Mouse (Mus musculus) T-helper 2 cell (primary cell): ENCODE measurements around the gene Rnf149.

ENCODE experiments used
- in situ Hi-C: fragments of 300-600 bp; cut with MboI, MseI; formaldehyde crosslinking; loops from one replicate; pipeline ENCODE4 v1.15.1; 2025; ENCODE audit warnings: high pct_unique_total_duplicates

The Rnf149 gene

GRCm38 (mm10) chr1:39575778-39576375 is 1.3 kb downstream of the Rnf149 start:
- in situ Hi-C loops = no loop called here

DNA sequence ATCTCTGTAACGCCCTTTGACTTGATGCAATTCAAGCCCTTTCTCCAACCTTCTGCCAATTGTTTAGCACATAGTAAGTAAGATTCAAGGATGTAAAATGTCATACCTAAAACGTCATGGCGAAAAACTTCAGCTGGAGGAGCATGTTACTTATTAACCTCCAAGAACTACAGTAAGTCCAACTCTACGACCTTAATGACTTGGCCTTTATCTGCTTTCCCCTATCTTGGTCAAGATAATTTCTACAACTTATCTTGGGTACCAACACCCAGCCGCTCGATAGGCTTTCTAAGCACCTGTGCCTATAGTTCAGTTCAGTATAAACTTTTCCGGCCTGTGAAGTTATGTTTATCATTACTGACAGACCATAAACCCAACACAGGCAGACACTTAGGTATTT is 3.3 kb downstream of the Rnf149 start:
- in situ Hi-C loops = loop anchor here (5.0 to 25.0 kb wide), 2 partner anchors 37 to 1462 kb away; no protein-coding TSS in a partner anchor

GRCm38 (mm10) chr1:39571653-39572052 is 5.6 kb downstream of the Rnf149 start:
- in situ Hi-C loops = loop anchor here (5.0 to 25.0 kb wide), 2 partner anchors 34 to 1459 kb away; no protein-coding TSS in a partner anchor

- in situ Hi-C loops = loop anchor here (25.0 kb wide), 1 partner anchor 1456 kb away; no protein-coding TSS in a partner anchor
These were observed 9.1 kb downstream of the Rnf149 start for GRCm38 (mm10) chr1:39568079-39568478.

GRCm38 (mm10) chr1:39564603-39565002 is 12.6 kb downstream of the Rnf149 start:
- in situ Hi-C loops = loop anchor here (25.0 kb wide), 1 partner anchor 1452 kb away; no protein-coding TSS in a partner anchor

- in situ Hi-C loops = loop anchor here (25.0 kb wide), 1 partner anchor 1451 kb away; no protein-coding TSS in a partner anchor
These were observed 14.0 kb downstream of the Rnf149 start for GRCm38 (mm10) chr1:39563161-39563560.

DNA sequence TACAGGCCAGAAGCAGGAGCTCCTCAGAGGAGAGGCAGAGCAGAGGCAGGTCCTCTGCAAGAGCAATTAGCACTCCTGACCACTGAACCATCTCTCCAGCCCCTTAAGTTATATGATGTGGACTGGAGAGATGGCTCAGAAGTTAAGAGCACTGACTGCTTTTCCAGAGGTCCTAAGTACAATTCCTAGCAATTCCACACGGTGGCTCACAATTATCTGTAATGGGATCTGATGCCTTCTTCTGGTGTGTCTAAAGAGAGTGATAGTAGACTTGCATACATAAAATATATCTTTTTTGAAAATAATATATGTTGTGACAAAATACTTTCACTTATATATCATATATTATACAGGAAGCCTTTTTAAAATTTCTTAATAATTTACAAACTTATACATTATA is 15.3 kb downstream of the Rnf149 start:
- in situ Hi-C loops = loop anchor here (25.0 kb wide), 1 partner anchor 1450 kb away; no protein-coding TSS in a partner anchor

GRCm38 (mm10) chr1:39559009-39559408 is 18.2 kb downstream of the Rnf149 start:
- in situ Hi-C loops = loop anchor here (10.0 to 25.0 kb wide), 2 partner anchors 346 to 1447 kb away; partner anchors contain the start of gene Map4k4

DNA sequence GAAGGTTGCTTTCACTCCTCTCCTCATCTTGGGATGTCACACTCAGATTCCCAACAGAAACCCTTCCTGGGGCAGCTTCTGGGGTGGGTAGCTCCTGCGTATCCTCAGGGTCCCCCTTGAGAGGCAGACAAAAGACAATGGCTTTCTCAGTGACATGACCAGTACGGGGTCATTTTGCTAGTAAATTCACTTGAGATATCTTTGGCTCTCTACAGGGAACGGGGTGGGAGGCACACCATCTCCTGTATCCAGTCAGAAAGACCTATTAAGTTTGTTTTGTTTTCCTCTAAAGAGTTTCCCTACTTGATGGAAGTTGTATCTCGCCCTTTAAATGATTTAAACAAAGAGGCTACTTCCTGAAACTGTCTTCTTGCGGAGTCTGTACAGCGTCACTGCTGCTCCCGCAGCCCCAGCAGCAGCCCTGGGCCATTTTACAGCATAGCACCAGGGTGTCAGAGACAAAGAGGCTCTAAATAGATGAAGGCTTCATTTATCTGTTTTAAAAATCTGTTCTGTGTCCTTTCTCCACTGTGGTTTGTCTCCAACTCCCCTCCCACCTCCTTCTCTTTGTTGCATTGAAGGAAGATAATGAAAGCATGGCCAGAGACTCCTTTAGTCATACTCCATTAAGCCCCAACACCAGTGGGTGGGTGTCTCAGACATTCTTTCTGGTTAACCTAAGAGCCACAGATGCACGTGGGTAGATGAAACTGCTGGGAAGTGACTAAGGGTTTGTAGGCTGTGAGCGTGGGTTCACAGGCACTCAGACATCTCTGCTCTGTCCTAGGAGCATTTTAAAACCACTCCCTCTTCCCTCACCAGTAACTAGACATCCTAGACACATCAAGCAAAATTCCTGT is 21.4 kb downstream of the Rnf149 start:
- in situ Hi-C loops = loop anchor here (10.0 to 25.0 kb wide), 2 partner anchors 349 to 1443 kb away; partner anchors contain the start of gene Map4k4

DNA sequence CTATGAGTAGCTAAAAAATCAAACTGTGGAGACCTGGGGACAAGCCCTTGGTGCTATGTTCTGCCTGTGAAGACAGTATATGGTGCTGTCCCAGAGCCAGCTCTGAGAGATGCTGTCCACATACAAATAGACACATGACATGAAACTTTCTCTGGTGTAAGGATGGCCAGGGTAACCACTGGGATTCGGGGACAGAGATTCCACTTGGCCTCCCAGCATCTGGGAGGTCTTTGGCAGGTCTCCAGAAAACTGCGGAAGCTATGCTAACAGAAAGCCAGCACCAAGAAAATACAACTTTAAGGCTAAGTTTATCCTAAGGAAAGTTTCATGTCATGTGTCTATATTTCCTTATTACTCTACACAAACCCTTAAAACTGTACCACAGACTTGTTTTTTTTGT is 27.4 kb downstream of the Rnf149 start:
- in situ Hi-C loops = loop anchor here (10.0 to 25.0 kb wide), 2 partner anchors 355 to 1438 kb away; partner anchors contain the start of gene Map4k4

GRCm38 (mm10) chr1:39547238-39547637 is 30.0 kb downstream of the Rnf149 start:
- in situ Hi-C loops = no loop called here

DNA sequence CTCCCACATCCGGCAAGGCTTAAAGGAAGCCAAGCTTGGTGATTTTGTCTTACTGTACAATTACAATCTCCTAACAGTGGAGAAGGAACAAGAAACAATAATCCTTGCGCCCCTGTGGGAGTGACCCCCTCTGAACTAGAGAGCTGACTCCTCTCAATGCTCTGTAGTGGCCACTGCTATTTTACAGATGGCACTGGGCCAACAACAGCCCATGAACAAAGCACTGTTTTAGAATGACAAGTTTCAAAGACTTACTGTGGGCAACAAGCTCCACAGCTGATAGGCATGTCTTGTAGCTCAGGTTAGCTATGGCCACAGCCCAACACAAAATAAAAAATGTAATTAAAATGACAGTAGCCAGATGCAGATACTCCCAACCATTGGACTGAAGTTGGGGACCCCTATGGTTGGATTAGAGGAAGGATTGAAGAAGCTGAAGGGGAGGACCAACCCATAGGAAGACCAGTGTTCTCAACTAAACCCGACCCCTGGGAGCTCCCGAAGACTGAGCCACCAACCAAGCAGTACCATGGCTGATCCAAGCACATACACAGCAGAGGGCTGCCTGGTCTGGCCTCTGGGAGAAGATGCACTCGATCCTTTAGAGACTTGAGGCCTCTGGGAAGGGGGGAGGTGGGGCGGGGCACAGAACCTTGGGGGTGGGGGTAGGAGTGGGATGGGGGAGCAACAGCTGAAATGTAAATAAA is 30.9 kb downstream of the Rnf149 start:
- in situ Hi-C loops = no loop called here

DNA sequence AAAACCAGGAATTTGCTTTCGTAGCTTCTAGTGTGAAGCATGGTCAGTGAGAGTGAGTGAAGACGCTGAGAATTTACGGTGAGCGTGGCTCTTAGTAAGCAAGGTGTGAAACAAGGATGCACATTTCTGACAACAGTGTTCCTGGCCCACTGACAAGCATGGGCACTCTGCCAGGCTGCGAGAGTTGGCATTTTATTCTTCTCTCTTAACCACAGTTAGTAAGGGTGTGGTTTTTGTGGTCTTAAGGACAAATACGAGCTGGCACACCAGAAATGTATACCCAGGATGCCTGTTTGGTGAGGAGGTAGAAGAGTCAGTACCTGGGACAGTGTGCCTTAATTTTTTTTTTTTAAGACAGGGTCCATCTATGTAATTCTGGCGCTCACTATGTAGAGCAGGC is 31.6 kb downstream of the Rnf149 start:
- in situ Hi-C loops = no loop called here

DNA sequence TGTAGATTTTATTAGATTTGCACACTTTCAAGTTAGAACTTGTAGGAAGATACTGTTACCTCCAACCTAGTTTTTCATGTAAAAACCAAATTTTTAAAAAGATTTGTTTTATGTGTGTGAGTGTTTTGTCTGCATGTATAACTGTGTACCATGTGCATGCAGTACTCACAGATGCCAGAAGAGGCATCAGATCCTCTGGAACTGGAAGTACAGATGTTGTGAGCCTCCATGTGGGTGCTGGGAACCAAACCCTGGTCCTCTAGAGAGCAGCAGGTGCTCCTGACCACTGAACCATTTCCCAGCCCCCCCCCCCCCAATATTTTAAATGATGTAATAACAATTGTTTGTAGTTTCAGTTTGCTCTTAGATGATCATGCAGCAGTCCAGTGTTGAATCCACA is 36.6 kb downstream of the Rnf149 start:
- in situ Hi-C loops = no loop called here

DNA sequence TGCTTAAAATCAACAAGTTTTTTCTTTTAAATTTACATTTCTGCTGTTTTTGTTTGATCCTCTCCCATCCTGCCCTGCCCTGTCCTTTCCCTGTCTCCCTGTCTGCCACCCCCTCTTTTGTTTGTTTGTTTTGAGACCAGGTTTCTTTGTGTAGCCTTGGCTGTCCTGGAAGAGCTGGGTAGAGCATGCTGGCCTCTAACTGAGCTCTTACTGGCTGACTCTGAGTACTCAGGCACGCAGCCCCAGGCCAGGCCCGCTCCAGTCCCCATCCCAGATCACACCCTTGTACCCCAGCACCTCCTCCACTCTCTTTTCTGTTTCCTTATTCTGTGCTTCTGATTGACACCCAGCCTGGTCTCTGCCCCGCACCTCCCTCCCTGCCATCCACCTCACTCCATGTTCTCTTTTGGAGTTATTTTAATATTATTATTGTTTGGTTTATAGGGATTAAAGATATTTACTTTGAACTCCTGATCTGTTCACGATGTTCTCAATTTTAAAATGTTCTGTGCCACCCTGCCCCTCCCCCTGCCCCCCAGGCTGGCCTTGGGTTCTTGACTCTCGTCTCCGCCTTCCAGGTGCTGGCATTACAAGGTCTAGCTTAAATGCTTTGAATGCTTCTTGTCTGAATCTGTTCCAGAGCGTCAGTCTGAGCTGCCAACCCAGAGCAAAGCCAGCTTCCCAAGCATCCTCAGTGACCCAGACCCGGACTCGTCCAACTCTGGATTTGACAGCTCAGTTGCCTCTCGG is 39.4 kb downstream of the Rnf149 start:
- in situ Hi-C loops = loop anchor here (5.0 kb wide), 1 partner anchor 34 kb away; no protein-coding TSS in a partner anchor

DNA sequence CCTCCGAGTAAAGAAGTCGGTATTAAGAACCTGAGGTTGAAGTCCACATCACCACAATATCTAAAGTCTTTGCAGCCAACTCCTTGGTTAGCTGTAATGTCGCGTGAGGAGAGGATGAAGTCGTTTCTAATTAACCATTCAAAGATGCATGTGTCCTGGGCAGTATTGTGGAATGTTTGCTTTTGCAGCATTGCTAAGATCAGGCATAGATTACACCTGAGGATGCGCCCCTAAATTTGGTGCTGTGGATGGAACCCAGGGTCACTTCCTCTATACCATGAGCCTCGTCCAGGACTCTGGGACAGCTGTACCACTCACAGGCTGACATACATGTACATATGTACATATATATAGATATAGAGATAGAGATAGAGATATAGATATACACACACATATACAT is 40.5 kb downstream of the Rnf149 start:
- in situ Hi-C loops = loop anchor here (5.0 kb wide), 1 partner anchor 36 kb away; no protein-coding TSS in a partner anchor

DNA sequence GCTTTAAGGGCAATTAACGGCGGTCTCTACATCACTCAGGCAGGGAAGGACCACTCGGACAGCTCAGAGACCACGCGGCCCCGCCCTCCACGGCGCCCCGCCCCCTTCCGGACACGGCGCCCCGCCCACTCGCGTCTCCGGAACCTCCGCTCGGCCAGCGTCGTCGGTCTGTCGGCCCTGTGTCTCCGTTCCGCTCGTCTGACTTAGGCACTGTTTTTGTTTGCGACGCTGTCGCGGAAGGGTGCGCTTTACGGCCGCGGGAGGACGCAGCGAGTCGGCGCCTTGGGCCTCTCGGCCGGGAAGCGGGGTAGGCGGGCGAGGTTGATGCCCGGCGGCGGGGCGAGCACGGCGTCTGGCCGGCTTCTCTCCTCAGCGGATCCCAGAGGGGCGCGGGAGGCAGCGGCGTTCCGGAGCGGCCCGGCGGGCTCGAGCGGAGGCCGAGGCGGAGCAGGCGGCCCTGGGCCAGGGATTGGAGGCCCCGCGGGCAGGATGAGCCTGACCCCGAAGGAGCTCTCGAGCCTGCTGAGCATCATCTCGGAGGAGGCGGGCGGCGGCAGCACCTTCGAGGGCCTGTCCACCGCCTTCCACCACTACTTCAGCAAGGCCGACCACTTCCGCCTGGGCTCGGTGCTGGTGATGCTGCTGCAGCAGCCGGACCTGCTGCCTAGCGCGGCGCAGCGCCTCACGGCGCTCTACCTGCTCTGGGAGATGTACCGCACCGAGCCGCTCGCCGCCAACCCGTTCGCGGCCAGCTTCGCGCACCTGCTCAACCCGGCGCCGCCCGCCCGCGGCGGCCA is 41.5 kb downstream of the Rnf149 start:
- in situ Hi-C loops = loop anchor here (5.0 kb wide), 1 partner anchor 37 kb away; no protein-coding TSS in a partner anchor

DNA sequence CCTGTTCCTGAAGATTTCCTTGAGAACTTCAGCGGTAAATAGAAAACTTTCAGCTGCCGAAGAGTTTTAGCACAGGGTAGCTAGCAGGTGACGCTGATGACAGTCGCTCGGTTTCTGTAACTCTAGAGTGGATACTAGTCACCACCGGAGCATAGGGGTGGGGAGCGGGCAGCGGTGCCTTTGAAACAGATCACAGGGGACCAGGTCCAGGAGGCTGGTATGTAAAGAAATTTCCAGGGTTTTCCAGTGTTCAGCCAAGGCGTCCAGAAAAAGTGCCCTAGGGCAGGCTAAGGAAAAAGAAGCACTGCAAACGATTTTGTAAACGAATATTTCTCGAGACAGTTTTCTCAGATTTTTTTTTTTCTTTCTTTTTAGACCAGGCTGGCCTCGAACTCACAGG is 42.4 kb downstream of the Rnf149 start, which contains the start of gene Cnot11:
Cnot11 (plus strand) TSS at position 162 of the 400 bp plus-strand sequence.
- in situ Hi-C loops = loop anchor here (5.0 kb wide), 1 partner anchor 37 kb away; no protein-coding TSS in a partner anchor

DNA sequence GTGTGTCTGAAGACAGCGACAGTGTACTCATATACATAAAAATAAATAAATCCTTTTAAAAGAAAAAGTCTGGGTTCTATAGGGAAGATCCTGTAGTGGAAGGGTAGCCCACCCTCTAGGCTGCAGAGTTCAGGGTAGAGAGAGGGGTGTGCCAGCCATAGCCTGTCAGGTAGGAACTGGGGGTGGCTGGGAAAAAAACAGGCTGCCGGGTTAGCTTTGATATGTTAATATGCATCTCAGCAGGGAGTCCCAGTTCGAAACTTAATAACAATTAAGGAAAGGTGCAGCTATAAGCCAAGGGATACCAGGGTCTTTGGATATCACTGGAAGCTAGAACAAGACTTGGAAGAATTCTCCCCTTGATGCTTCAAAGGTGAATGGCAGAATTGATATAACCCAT is 43.3 kb downstream of the Rnf149 start:
- in situ Hi-C loops = no loop called here

DNA sequence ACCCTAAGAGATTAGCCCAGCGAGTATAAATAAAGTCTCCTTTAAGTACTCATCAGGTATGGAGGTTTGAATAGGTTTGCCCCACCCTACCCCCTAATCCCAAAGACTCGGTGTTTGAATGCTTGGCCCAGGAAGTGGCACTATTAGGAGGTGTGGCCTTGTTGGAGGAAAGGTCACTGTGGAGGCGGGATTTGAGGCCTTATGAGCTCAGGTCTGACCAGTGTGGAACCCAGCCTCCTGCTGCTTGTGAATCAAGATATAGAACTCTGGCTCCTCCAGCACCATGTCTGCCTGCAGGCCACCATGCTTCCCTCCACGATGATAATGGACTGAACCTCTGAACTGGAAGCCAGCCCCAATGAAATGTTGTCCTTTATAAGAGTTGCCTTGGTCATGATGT is 46.2 kb downstream of the Rnf149 start:
- in situ Hi-C loops = no loop called here
